Comparison of ENCODE assay signal across 8 mouse cellular contexts in the genomic region with DNA sequence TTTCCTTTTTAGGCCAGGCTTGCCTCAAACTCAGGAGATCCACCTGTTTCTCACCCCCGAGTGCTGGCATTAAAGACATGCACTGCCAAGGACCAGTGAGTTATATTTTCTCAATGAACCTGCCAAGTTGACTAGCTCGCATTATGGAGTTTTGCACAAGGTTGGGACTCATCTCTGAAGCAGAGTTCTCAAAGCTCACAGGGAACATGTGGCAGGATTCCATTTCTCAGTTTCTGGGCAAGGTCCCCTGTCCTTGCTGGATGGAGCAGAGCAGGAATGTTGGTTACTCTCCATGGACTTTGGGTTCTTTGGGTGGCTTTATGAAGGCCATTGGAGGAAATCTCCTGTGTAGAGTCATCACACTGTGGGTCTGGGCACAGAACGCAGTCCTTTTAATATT. TPM values are rescaled to one million over a fixed set of nuclear protein-coding genes. Genes with fewer than 3 reads are reported as not detected.
DNase-seq lines count a peak whose midpoint lies in the region; ATAC-seq and TF ChIP-seq lines count a peak whose summit lies in the region.

No protein-coding gene starts in this region.

- H3K27ac ChIP-seq in forebrain, embryonic 12.5 days = no peak overlapping the region
- no peak overlapping the region for H3K27ac ChIP-seq in forebrain, embryonic 16.5 days (ENCODE audit: low read length)
- H3K27ac ChIP-seq in spleen, adult 2 months (ENCODE audit: insufficient read depth, low read length) = peak overlapping the region; percentile 95
- no peak overlapping the region for H3K27ac ChIP-seq in liver, embryonic 13.5 days

- no peak for TF ChIP-seq CTCF in spleen, adult 2 months (IDR thresholded peaks at IDR 0.05; ENCODE audit: extremely low read depth, insufficient read depth, insufficient read length, insufficient replicate concordance)

- no peaks in the 10 kb centered on the region for H3K9me3 ChIP-seq in forebrain, embryonic 12.5 days
- H3K9me3 ChIP-seq in forebrain, embryonic 16.5 days (ENCODE audit: control insufficient read depth, low read length) = no peaks in the 10 kb centered on the region
- H3K9me3 ChIP-seq in liver, embryonic 13.5 days (replicated peaks) = no peaks in the 10 kb centered on the region

- no peak for ATAC-seq in forebrain, embryonic 12.5 days (ENCODE audit: low FRiP score)
- ATAC-seq in forebrain, embryonic 16.5 days = no peak
- ATAC-seq in liver, embryonic 13.5 days (ENCODE audit: low read depth) = no peak
- ATAC-seq in monocyte, adult 5-6 weeks (replicated peaks; ENCODE audit: insufficient number of reproducible peaks, low FRiP score, low TSS enrichment, poor library complexity, severe bottlenecking) = no peak

- no peak for TF ChIP-seq POLR2A in spleen, adult 2 months (IDR thresholded peaks at IDR 0.05; ENCODE audit: low read depth, low read length)

- no peaks in the 10 kb centered on the region for H3K4me1 ChIP-seq in forebrain, embryonic 12.5 days
- H3K4me1 ChIP-seq in forebrain, embryonic 16.5 days (replicated peaks; ENCODE audit: control insufficient read depth, insufficient read depth, low read length) = no peaks in the 10 kb centered on the region; the same call in 1 of the 2 replicates
- H3K4me1 ChIP-seq in spleen, adult 2 months (ENCODE audit: control insufficient read depth, insufficient read depth, insufficient read length) = peaks cover 9% of the 10 kb centered on the region; the same call in 1 of the 2 replicates
- peaks cover 17% of the 10 kb centered on the region for H3K4me1 ChIP-seq in liver, embryonic 13.5 days (replicated peaks)

- H3K9ac ChIP-seq in forebrain, embryonic 12.5 days = no peak overlapping the region
- no peak overlapping the region for H3K9ac ChIP-seq in forebrain, embryonic 16.5 days (replicated peaks; ENCODE audit: low read depth, low read length)
- peak overlapping the region; percentile 69 for H3K9ac ChIP-seq in liver, embryonic 13.5 days

- H3K36me3 ChIP-seq in forebrain, embryonic 12.5 days (replicated peaks) = no peaks in the 10 kb centered on the region
- no peaks in the 10 kb centered on the region for H3K36me3 ChIP-seq in forebrain, embryonic 16.5 days (ENCODE audit: control insufficient read depth, insufficient read depth)
- H3K36me3 ChIP-seq in spleen, adult 2 months (ENCODE audit: control insufficient read depth, insufficient read depth, low read length) = peaks cover 2% of the 10 kb centered on the region
- no peaks in the 10 kb centered on the region for H3K36me3 ChIP-seq in liver, embryonic 13.5 days

- DNase-seq in spleen, adult 2 months (ENCODE audit: low read depth in 1 of 2, low spot score in 2 of 2) = no peak
- DNase-seq in spleen, adult 12 weeks (ENCODE audit: low spot score) = no peak
- DNase-seq in liver, embryonic 13.5 days = no peak
- DNase-seq in frontal cortex, postnatal 36 days (ENCODE audit: low spot score in 2 of 2) = no peak
- no peak for DNase-seq in left cerebral cortex, adult 9 months (ENCODE audit: low spot score in 2 of 2)

- H3K4me3 ChIP-seq in forebrain, embryonic 12.5 days (replicated peaks) = peak overlapping the region; percentile 37; the same call in 1 of the 2 replicates
- H3K4me3 ChIP-seq in forebrain, embryonic 16.5 days (replicated peaks; ENCODE audit: low read length) = no peak overlapping the region
- peak overlapping the region; percentile 88 for H3K4me3 ChIP-seq in spleen, adult 2 months (ENCODE audit: extremely low read depth, insufficient read depth, insufficient read length)
- peak overlapping the region; percentile 64 for H3K4me3 ChIP-seq in liver, embryonic 13.5 days (replicated peaks)

- H3K4me2 ChIP-seq in forebrain, embryonic 12.5 days = no peak overlapping the region
- H3K4me2 ChIP-seq in forebrain, embryonic 16.5 days (ENCODE audit: low read length) = no peak overlapping the region; the same call in 1 of the 2 replicates
- peak overlapping the region; percentile 83 for H3K4me2 ChIP-seq in liver, embryonic 13.5 days

- H3K27me3 ChIP-seq in forebrain, embryonic 12.5 days = peaks cover 18% of the 10 kb centered on the region
- no peaks in the 10 kb centered on the region for H3K27me3 ChIP-seq in forebrain, embryonic 16.5 days (replicated peaks; ENCODE audit: control insufficient read depth, insufficient read depth, low read length)
- no peaks in the 10 kb centered on the region for H3K27me3 ChIP-seq in spleen, adult 2 months (ENCODE audit: control insufficient read depth, insufficient read depth, low read length)
- H3K27me3 ChIP-seq in liver, embryonic 13.5 days = no peaks in the 10 kb centered on the region

- 80% methylated on average over 3 of the region's 3 CpGs for WGBS in forebrain, embryonic 12.5 days
- 71% methylated on average over 3 of the region's 3 CpGs for WGBS in forebrain, embryonic 16.5 days
- WGBS in spleen, adult 2 months = 27% methylated on average over 3 of the region's 3 CpGs
- 67% methylated on average over 3 of the region's 3 CpGs for WGBS in liver, embryonic 13.5 days (ENCODE audit: insufficient replicate concordance)

RNA-seq across cellular contexts. Expression of gene Gm6034, which starts 0.5 kb away (rescaled TPM):
- not detected in 2 replicates for polyA plus RNA-seq in forebrain, embryonic 12.5 days (2016; fragmentation: Nextera tagmentation; extraction: Ambion mirVana)
- not detected in 2 replicates for polyA plus RNA-seq in forebrain, embryonic 16.5 days (2015; fragmentation: Nextera tagmentation; extraction: Ambion mirVana)
- 0.08 and 0.22 TPM in 2 replicates for polyA plus RNA-seq in spleen, adult 2 months (2012; rRNA removed)
- not detected in 2 replicates for polyA plus RNA-seq in liver, embryonic 13.5 days (2015; fragmentation: Nextera tagmentation; extraction: Ambion mirVana)
- 0.49 to 1.0 TPM in 2 of 3 replicates, not detected in the other for total RNA-seq in monocyte, adult 5-6 weeks (2017)

RNA-seq across cellular contexts. Expression of gene H2-T22, which starts 0.7 kb away (rescaled TPM):
- 5.2 and 5.4 TPM in 2 replicates for polyA plus RNA-seq in forebrain, embryonic 12.5 days (2016; fragmentation: Nextera tagmentation; extraction: Ambion mirVana)
- 4.9 and 5.3 TPM in 2 replicates for polyA plus RNA-seq in forebrain, embryonic 16.5 days (2015; fragmentation: Nextera tagmentation; extraction: Ambion mirVana)
- 60.3 and 61.9 TPM in 2 replicates for polyA plus RNA-seq in spleen, adult 2 months (2012; rRNA removed)
- 9.2 and 9.4 TPM in 2 replicates for polyA plus RNA-seq in liver, embryonic 13.5 days (2015; fragmentation: Nextera tagmentation; extraction: Ambion mirVana)
- total RNA-seq in monocyte, adult 5-6 weeks (2017) = 122 to 131 TPM (median 124 TPM) in 3 replicates

RNA-seq across cellular contexts. Expression of gene H2-T23, which starts 10.6 kb away (rescaled TPM):
- 4.8 and 5.5 TPM in 2 replicates for polyA plus RNA-seq in forebrain, embryonic 12.5 days (2016; fragmentation: Nextera tagmentation; extraction: Ambion mirVana)
- polyA plus RNA-seq in forebrain, embryonic 16.5 days (2015; fragmentation: Nextera tagmentation; extraction: Ambion mirVana) = 6.2 and 7.3 TPM in 2 replicates
- 344 and 382 TPM in 2 replicates for polyA plus RNA-seq in spleen, adult 2 months (2012; rRNA removed)
- polyA plus RNA-seq in liver, embryonic 13.5 days (2015; fragmentation: Nextera tagmentation; extraction: Ambion mirVana) = 23.1 and 24.0 TPM in 2 replicates
- 372 to 405 TPM (median 385 TPM) in 3 replicates for total RNA-seq in monocyte, adult 5-6 weeks (2017)

RNA-seq across cellular contexts. Expression of gene Gm11127, which starts 14.9 kb away (rescaled TPM):
- polyA plus RNA-seq in forebrain, embryonic 12.5 days (2016; fragmentation: Nextera tagmentation; extraction: Ambion mirVana) = not detected in 2 replicates
- 0.16 TPM in 1 of 2 replicates, not detected in the other for polyA plus RNA-seq in forebrain, embryonic 16.5 days (2015; fragmentation: Nextera tagmentation; extraction: Ambion mirVana)
- polyA plus RNA-seq in spleen, adult 2 months (2012; rRNA removed) = 0.08 and 0.19 TPM in 2 replicates
- 0.08 TPM in 1 of 2 replicates, not detected in the other for polyA plus RNA-seq in liver, embryonic 13.5 days (2015; fragmentation: Nextera tagmentation; extraction: Ambion mirVana)
- total RNA-seq in monocyte, adult 5-6 weeks (2017) = 0.64 TPM in 1 of 3 replicates, not detected in the others

RNA-seq across cellular contexts. Expression of gene H2-T24, which starts 22.9 kb away (rescaled TPM):
- polyA plus RNA-seq in forebrain, embryonic 12.5 days (2016; fragmentation: Nextera tagmentation; extraction: Ambion mirVana) = 4.6 and 5.3 TPM in 2 replicates
- 4.9 and 6.4 TPM in 2 replicates for polyA plus RNA-seq in forebrain, embryonic 16.5 days (2015; fragmentation: Nextera tagmentation; extraction: Ambion mirVana)
- polyA plus RNA-seq in spleen, adult 2 months (2012; rRNA removed) = 19.1 and 19.2 TPM in 2 replicates
- polyA plus RNA-seq in liver, embryonic 13.5 days (2015; fragmentation: Nextera tagmentation; extraction: Ambion mirVana) = 5.2 and 5.7 TPM in 2 replicates
- 59.4 to 98.9 TPM (median 63.8 TPM) in 3 replicates for total RNA-seq in monocyte, adult 5-6 weeks (2017)

Comparison
In these comparisons a context has a peak if more than half of its experiments do, and no peak if none do; other contexts are left out.
1. RNA of gene H2-T23, which starts 10.6 kb away (polyA plus RNA-seq): 344 to 382 TPM in spleen, adult 2 months; 23.1 to 24.0 TPM in liver, embryonic 13.5 days, 6.2 to 7.3 TPM in forebrain, embryonic 16.5 days and 4.8 to 5.5 TPM in forebrain, embryonic 12.5 days; every median in the first group is over 10 times any median in the second.